Mouse (Mus musculus): Measurements from ENCODE around the gene Mier2. TPM values are rescaled to one million over a fixed set of nuclear protein-coding genes. Genes with fewer than 3 reads are reported as not detected.

The Mier2 gene
- total RNA-seq, 2 experiments from 2014 or later, result 16.1 to 18.2 TPM

GRCm38 (mm10) chr10:79502830-79503644 is 52.0 kb downstream of the Mier2 start:
- DNase-seq, result no peak

- DNase-seq, result no peak
These were observed 58.2 kb downstream of the Mier2 start for GRCm38 (mm10) chr10:79496701-79497288.

GRCm38 (mm10) chr10:79495886-79496285 is 59.1 kb downstream of the Mier2 start:
- no peak for DNase-seq

Small RNA genes within 50 kb of the gene (microRNA-seq; reads per million reads assigned to microRNA genes)
- 0 reads per million in 2 experiments for gene Mir6909

Other genes with a start within 250 kb of the Mier2 start
- not detected for gene Vmn2r82, start 198.7 kb downstream of the Mier2 start, total RNA-seq (2021)
- gene Vmn2r83, start 86.5 kb downstream of the Mier2 start, total RNA-seq (2021), result not detected
- 1 to 10 TPM; 2.3 to 2.6 TPM for gene Plpp2, start 21.4 kb downstream of the Mier2 start, total RNA-seq (2021)
- not detected for gene Theg, start 32.1 kb upstream of the Mier2 start, total RNA-seq (2021)
- under 1 TPM; 0.07 to 0.16 TPM for gene C2cd4c, start 58.8 kb upstream of the Mier2 start, total RNA-seq (2021)
- 1 to 10 TPM; 2.7 to 5.3 TPM for gene Shc2, start 82.7 kb upstream of the Mier2 start, total RNA-seq (2021)
- gene Odf3l2, start 90.5 kb upstream of the Mier2 start, total RNA-seq (2021), result under 1 TPM; 0.26 to 0.97 TPM
- not detected for gene Madcam1, start 109.4 kb upstream of the Mier2 start, total RNA-seq (2021)
- gene Tpgs1, start 114.2 kb upstream of the Mier2 start, total RNA-seq (2021), result 10 to 100 TPM; 18.3 to 18.7 TPM
- gene Cdc34, start 127.0 kb upstream of the Mier2 start, total RNA-seq (2021), result 100 to 1,000 TPM; 265 to 287 TPM
- gene Gzmm, start 133.8 kb upstream of the Mier2 start, total RNA-seq (2021), result 1 to 10 TPM; 2.3 to 2.7 TPM
- gene Bsg, start 149.3 kb upstream of the Mier2 start, total RNA-seq (2021), result 100 to 1,000 TPM; 420 to 439 TPM
- under 1 TPM; 0.86 to 0.96 TPM for gene Hcn2, start 161.4 kb upstream of the Mier2 start, total RNA-seq (2021)
- gene Polrmt, start 191.4 kb upstream of the Mier2 start, total RNA-seq (2021), result 10 to 100 TPM; 20.8 to 24.6 TPM
- not detected for gene Fgf22, start 199.9 kb upstream of the Mier2 start, total RNA-seq (2021)
- gene Rnf126, start 211.8 kb upstream of the Mier2 start, total RNA-seq (2021), result 10 to 100 TPM; 35.2 to 36.1 TPM
- 1 to 10 TPM; 1.1 to 1.6 TPM for gene Fstl3, start 222.1 kb upstream of the Mier2 start, total RNA-seq (2021)
- under 1 TPM in 1 of 2 experiments, not detected in 1; 0.11 TPM for gene Prss57, start 235.8 kb upstream of the Mier2 start, total RNA-seq (2021)
- 10 to 100 TPM; 26.6 to 36.8 TPM for gene Palm, start 238.4 kb upstream of the Mier2 start, total RNA-seq (2021)

Measured in gastrocnemius, postnatal 10 days (tissue).